Mouse (Mus musculus): ENCODE measurements around the gene Tnfsf18. TPM values are rescaled to one million over a fixed set of nuclear protein-coding genes. Genes with fewer than 3 reads are reported as not detected.

The Tnfsf18 gene
- total and polyA plus RNA-seq, 2 experiments from 2014 or later, result not detected

- ATAC-seq (ENCODE audit: insufficient read depth, low read depth) (no peak), DNase-seq (ENCODE audit: low spot score) (no peak)
- Histone ChIP-seq H3K4me2 (ENCODE audit: low read depth, low read length) (no peak overlapping the region), H3K36me3 (replicated peaks; ENCODE audit: control insufficient read depth, insufficient read depth, low read length) (no peaks in the 10 kb centered on the region), H3K9me3 (replicated peaks; ENCODE audit: control insufficient read depth, low read length) (0 out of 2 replicates have a peak, but pooled peaks cover 3% of the 10 kb centered on the region), H3K9ac (replicated peaks; ENCODE audit: low read depth, low read length) (no peak overlapping the region), H3K27ac (ENCODE audit: low read depth) (no peak overlapping the region), H3K27me3 (ENCODE audit: control insufficient read depth, insufficient read depth, low read length) (no peaks in the 10 kb centered on the region), H3K4me3 (ENCODE audit: low read depth, low read length) (no peak overlapping the region), H3K4me1 (ENCODE audit: control insufficient read depth, insufficient read depth) (no peaks in the 10 kb centered on the region)
- WGBS, result 76% methylated on average over 1 of the region's 1 CpGs
- TF ChIP-seq EP300 (IDR thresholded peaks at IDR 0.05; ENCODE audit: low read depth) (no peak), CTCF (IDR thresholded peaks at IDR 0.05; ENCODE audit: low read depth) (no peak)
Measured at GRCm38 (mm10) chr1:161528173-161528572, 33.7 kb downstream of the Tnfsf18 start.

- Histone ChIP-seq H3K4me2 (ENCODE audit: low read depth, low read length) (no peak overlapping the region), H3K27me3 (ENCODE audit: control insufficient read depth, insufficient read depth, low read length) (no peaks in the 10 kb centered on the region), H3K9me3 (replicated peaks; ENCODE audit: control insufficient read depth, low read length) (no peaks in the 10 kb centered on the region), H3K4me1 (ENCODE audit: control insufficient read depth, insufficient read depth) (no peaks in the 10 kb centered on the region), H3K4me3 (ENCODE audit: low read depth, low read length) (no peak overlapping the region), H3K27ac (ENCODE audit: low read depth) (no peak overlapping the region), H3K36me3 (replicated peaks; ENCODE audit: control insufficient read depth, insufficient read depth, low read length) (no peaks in the 10 kb centered on the region), H3K9ac (replicated peaks; ENCODE audit: low read depth, low read length) (no peak overlapping the region)
- TF ChIP-seq EP300 (IDR thresholded peaks at IDR 0.05; ENCODE audit: low read depth), result no peak
- TF ChIP-seq CTCF (IDR thresholded peaks at IDR 0.05; ENCODE audit: low read depth), result no peak
- ATAC-seq (ENCODE audit: insufficient read depth, low read depth) (0 out of 2 replicates have a peak, but pooled peaks have one; percentile 20), DNase-seq (ENCODE audit: low spot score) (peak; percentile 44)
- WGBS, result 42% methylated on average over 5 of the region's 5 CpGs
Measured at GRCm38 (mm10) chr1:161550596-161551095, 56.2 kb downstream of the Tnfsf18 start.

GRCm38 (mm10) chr1:161552098-161552497 is 57.6 kb downstream of the Tnfsf18 start:
- Histone ChIP-seq H3K4me3 (ENCODE audit: low read depth, low read length) (no peak overlapping the region), H3K4me1 (ENCODE audit: control insufficient read depth, insufficient read depth) (no peaks in the 10 kb centered on the region), H3K27ac (ENCODE audit: low read depth) (no peak overlapping the region), H3K4me2 (ENCODE audit: low read depth, low read length) (no peak overlapping the region), H3K9ac (replicated peaks; ENCODE audit: low read depth, low read length) (no peak overlapping the region), H3K9me3 (replicated peaks; ENCODE audit: control insufficient read depth, low read length) (no peaks in the 10 kb centered on the region), H3K27me3 (ENCODE audit: control insufficient read depth, insufficient read depth, low read length) (no peaks in the 10 kb centered on the region), H3K36me3 (replicated peaks; ENCODE audit: control insufficient read depth, insufficient read depth, low read length) (no peaks in the 10 kb centered on the region)
- DNase-seq (ENCODE audit: low spot score) (no peak), ATAC-seq (ENCODE audit: insufficient read depth, low read depth) (no peak)
- no peak for TF ChIP-seq EP300 (IDR thresholded peaks at IDR 0.05; ENCODE audit: low read depth)
- no peak for TF ChIP-seq CTCF (IDR thresholded peaks at IDR 0.05; ENCODE audit: low read depth)
- 71% methylated on average over 2 of the region's 2 CpGs for WGBS

Other genes starting within 250 kb of the Tnfsf18 start
- gene Prdx6, start 243.4 kb upstream of the Tnfsf18 start, total RNA-seq (2014; rRNA removed; ENCODE audit: low replicate concordance), result 195 and 219 TPM in 2 replicates
- 311 and 322 TPM in 2 replicates for gene Prdx6, start 243.4 kb upstream of the Tnfsf18 start, polyA plus RNA-seq (2015; fragmentation: Nextera tagmentation; extraction: Ambion mirVana)
- gene Tnfsf4, start 99.2 kb upstream of the Tnfsf18 start, total RNA-seq (2014; rRNA removed; ENCODE audit: low replicate concordance), result not detected in 2 replicates
- gene Tnfsf4, start 99.2 kb upstream of the Tnfsf18 start, polyA plus RNA-seq (2015; fragmentation: Nextera tagmentation; extraction: Ambion mirVana), result 0.05 TPM in 1 of 2 replicates, not detected in the other